Mouse (Mus musculus) heart, embryonic 16.5 days (tissue): ENCODE results near the gene Unc45b. TPM values are rescaled to one million over a fixed set of nuclear protein-coding genes. Genes with fewer than 3 reads are reported as not detected.

Experiments
- ATAC-seq: fragments of 200-750 bp; cut with Nextera tagmentation; replicated peaks from 2 replicates; pipeline ENCODE4 v1.8.0; 2017; ENCODE audit warnings: moderate number of reproducible peaks; ENCODE audit not compliant: insufficient read depth, low FRiP score; ENCODE audit errors: extremely low read depth
- H3K27ac ChIP-seq: fragments of 300-500 bp; sonication (generic); 2 replicates; pipeline ENCODE4 v1.5.1; 2014; ENCODE audit warnings: mild to moderate bottlenecking, low read length, control low read depth, moderate library complexity
- H3K27me3 ChIP-seq: fragments of 300-500 bp; sonication (generic); 2 replicates; pipeline ENCODE4 v1.6.1; 2014; ENCODE audit warnings: low read length, mixed read lengths; ENCODE audit not compliant: control insufficient read depth, insufficient read depth
- H3K36me3 ChIP-seq: fragments of 300-500 bp; sonication (generic); 2 replicates; pipeline ENCODE4 v1.6.1; 2014; ENCODE audit not compliant: control insufficient read depth, insufficient read depth
- H3K4me1 ChIP-seq: fragments of 300-500 bp; sonication (generic); 2 replicates; pipeline ENCODE4 v1.6.1; 2014; ENCODE audit warnings: low read length, mixed read lengths; ENCODE audit not compliant: control insufficient read depth, insufficient read depth
- H3K4me2 ChIP-seq: fragments of 300-500 bp; sonication (generic); 2 replicates; pipeline ENCODE4 v1.6.1; 2014; ENCODE audit warnings: low read depth, mild to moderate bottlenecking, control low read depth, low read length
- H3K4me3 ChIP-seq: fragments of 300-500 bp; sonication (generic); 2 replicates; pipeline ENCODE4 v1.5.1; 2014; ENCODE audit warnings: mild to moderate bottlenecking, control low read depth, low read length
- H3K9ac ChIP-seq: fragments of 300-500 bp; sonication (generic); 2 replicates; pipeline ENCODE4 v1.6.1; 2014; ENCODE audit warnings: low read length, control low read depth
- H3K9me3 ChIP-seq: fragments of 300-500 bp; sonication (generic); replicated peaks from 2 replicates; pipeline ENCODE4 v1.6.1; 2016; ENCODE audit warnings: low read length; ENCODE audit not compliant: control insufficient read depth
- WGBS: fragments of 180-500 bp; shearing (Covaris S2); extraction: QIAGEN DNeasy Blood & Tissue Kit; methylation state at CpG from one replicate; pipeline ENCODE4 v1.1.7; 2014; 5-methylcytosine and 5-hydroxymethylcytosine counted together
- polyA plus RNA-seq: library from polyadenylated mRNA; unstranded; fragments of >200 nt; fragmentation: Nextera tagmentation; extraction: Ambion mirVana; gene quantifications from 2 replicates; pipeline ENCODE4 v1.2.1, GENCODE M21; 2015

Unc45b gene
- polyA plus RNA-seq, 1 experiment from 2014 or later, result 188 TPM

- Histone ChIP-seq H3K4me1 (peaks cover 12% of the 10 kb centered on the region), H3K27me3 (0 out of 2 replicates have a peak, but pooled peaks cover 2% of the 10 kb centered on the region), H3K36me3 (no peaks in the 10 kb centered on the region; the same call in 1 of the 2 replicates), H3K27ac (no peak overlapping the region), H3K9me3 (no peaks in the 10 kb centered on the region), H3K4me3 (no peak overlapping the region), H3K9ac (peak overlapping the region; percentile 3; the same call in 1 of the 2 replicates), H3K4me2 (peak overlapping the region; percentile 28; the same call in 1 of the 2 replicates)
- ATAC-seq, result no peak
- WGBS, result 46% methylated on average over 10 of the region's 10 CpGs
Measured at GRCm38 (mm10) chr11:82888491-82888946, 21.8 kb upstream of the Unc45b start.

- Histone ChIP-seq H3K27ac (peak overlapping the region; percentile 34), H3K36me3 (no peaks in the 10 kb centered on the region; the same call in 1 of the 2 replicates), H3K4me3 (peak overlapping the region; percentile 83), H3K27me3 (0 out of 2 replicates have a peak, but pooled peaks cover 2% of the 10 kb centered on the region), H3K9me3 (no peaks in the 10 kb centered on the region), H3K4me2 (peak overlapping the region; percentile 95), H3K9ac (peak overlapping the region; percentile 74), H3K4me1 (peaks cover 12% of the 10 kb centered on the region)
- ATAC-seq, result peak; percentile 43
- WGBS, result 3% methylated on average over 31 of the region's 31 CpGs
Measured at GRCm38 (mm10) chr11:82889524-82890341, 20.6 kb upstream of the Unc45b start.

DNA sequence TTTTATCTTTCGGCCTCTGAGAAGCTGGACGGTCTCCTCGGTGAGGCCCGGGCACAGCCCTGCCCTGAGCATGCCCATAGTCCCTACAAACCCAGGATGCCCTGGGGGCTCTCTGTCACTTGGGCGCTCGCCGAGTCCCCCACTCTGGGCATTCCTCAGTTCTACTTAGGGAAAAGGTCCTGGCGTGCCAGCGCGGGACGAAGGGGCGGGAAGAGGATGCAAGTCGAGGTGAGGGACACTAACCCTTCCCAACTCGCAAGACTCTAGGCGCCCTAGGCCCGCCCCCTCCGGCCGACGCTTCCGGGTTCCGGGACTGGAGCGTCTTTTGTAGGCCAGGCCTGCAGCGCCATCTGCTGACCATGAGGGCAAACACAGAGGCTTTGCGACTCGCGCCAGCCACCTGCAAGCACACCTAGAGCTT is 20.0 kb upstream of the Unc45b start, which contains the start of gene Rad51d:
Gene Rad51d (minus strand): TSS at position 273 of the 421 bp plus-strand sequence.
- no peaks in the 10 kb centered on the region; the same call in 1 of the 2 replicates for H3K36me3 ChIP-seq
- H3K27ac ChIP-seq, result peak within 1 kb of the TSS; percentile 34
- peaks cover 12% of the 10 kb centered on the region for H3K4me1 ChIP-seq
- peak within 1 kb of the TSS; percentile 83 for H3K4me3 ChIP-seq
- under 1% methylated on average over 25 of the region's 26 CpGs for WGBS
- no peaks in the 10 kb centered on the region for H3K9me3 ChIP-seq
- peak within 1 kb of the TSS; percentile 74 for H3K9ac ChIP-seq
- peak; percentile 92 for ATAC-seq
- 0 out of 2 replicates have a peak, but pooled peaks cover 2% of the 10 kb centered on the region for H3K27me3 ChIP-seq
- peak within 1 kb of the TSS; percentile 95 for H3K4me2 ChIP-seq

DNA sequence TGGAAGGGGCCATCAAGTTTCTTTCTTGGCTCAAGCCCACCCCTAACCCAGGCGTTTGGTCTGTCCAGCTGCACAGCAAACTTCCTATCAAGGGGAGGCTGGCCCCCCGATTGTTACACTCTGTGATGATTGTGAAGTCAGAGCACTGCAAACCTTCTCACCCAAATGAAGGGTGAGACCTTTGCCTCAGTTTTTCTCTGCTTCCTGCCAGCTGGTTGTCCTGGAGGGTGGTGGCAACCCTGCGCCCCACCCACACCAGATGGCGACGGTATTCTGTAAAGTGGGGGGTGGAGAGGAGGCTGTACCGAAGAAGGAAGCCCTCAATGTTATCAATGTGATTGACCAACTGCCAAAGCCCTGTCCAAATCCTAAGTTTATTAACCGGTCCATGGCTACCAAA is 18.4 kb upstream of the Unc45b start, which contains the start of gene Fndc8:
Gene Fndc8 (plus strand): TSS at position 189 of the 400 bp plus-strand sequence.
- 40% methylated on average over 7 of the region's 7 CpGs for WGBS
- H3K27ac ChIP-seq, result no peak within 1 kb of the TSS
- no peak within 1 kb of the TSS for H3K9ac ChIP-seq
- H3K9me3 ChIP-seq, result no peaks in the 10 kb centered on the region
- H3K4me3 ChIP-seq, result no peak within 1 kb of the TSS
- 0 out of 2 replicates have a peak, but pooled peaks cover 2% of the 10 kb centered on the region for H3K27me3 ChIP-seq
- no peaks in the 10 kb centered on the region for H3K36me3 ChIP-seq
- H3K4me2 ChIP-seq, result no peak within 1 kb of the TSS
- peaks cover 12% of the 10 kb centered on the region for H3K4me1 ChIP-seq
- no peak for ATAC-seq

DNA sequence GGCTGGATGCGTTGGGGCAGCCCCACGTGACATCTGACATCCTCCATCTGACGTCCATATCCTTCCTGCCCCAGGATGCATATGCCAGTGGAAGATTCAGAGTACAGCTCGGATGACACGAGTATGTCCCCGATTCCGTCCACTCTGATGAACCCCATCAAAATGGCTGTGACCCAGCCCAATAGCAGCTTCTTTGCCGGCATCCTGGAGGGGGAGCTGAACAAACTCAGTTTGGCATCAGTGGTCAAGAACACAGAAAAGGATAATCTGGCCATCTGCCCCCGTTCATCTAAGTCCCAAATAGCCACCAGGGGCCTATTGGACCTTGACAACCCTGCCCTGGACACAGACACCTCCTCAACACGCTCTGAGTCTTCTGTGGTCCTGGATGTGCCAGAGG is 12.9 kb upstream of the Unc45b start:
- H3K9me3 ChIP-seq, result no peaks in the 10 kb centered on the region
- no peak overlapping the region for H3K9ac ChIP-seq
- no peaks in the 10 kb centered on the region for H3K27me3 ChIP-seq
- H3K36me3 ChIP-seq, result peaks cover 19% of the 10 kb centered on the region
- no peaks in the 10 kb centered on the region for H3K4me1 ChIP-seq
- H3K4me2 ChIP-seq, result no peak overlapping the region
- no peak overlapping the region for H3K27ac ChIP-seq
- WGBS, result 77% methylated on average over 10 of the region's 10 CpGs
- no peak overlapping the region for H3K4me3 ChIP-seq
- ATAC-seq, result no peak

- Histone ChIP-seq H3K9ac (no peak overlapping the region), H3K27me3 (no peaks in the 10 kb centered on the region), H3K4me2 (no peak overlapping the region), H3K27ac (no peak overlapping the region), H3K9me3 (no peaks in the 10 kb centered on the region), H3K4me1 (no peaks in the 10 kb centered on the region), H3K36me3 (peaks cover 35% of the 10 kb centered on the region), H3K4me3 (no peak overlapping the region)
- no peak for ATAC-seq
- WGBS, result 89% methylated on average over 5 of the region's 5 CpGs
Measured at GRCm38 (mm10) chr11:82899720-82900119, 10.6 kb upstream of the Unc45b start.

- H3K9me3 ChIP-seq, result no peaks in the 10 kb centered on the region
- ATAC-seq, result no peak
- no peak overlapping the region for H3K4me2 ChIP-seq
- H3K27me3 ChIP-seq, result no peaks in the 10 kb centered on the region
- H3K4me1 ChIP-seq, result no peaks in the 10 kb centered on the region
- H3K4me3 ChIP-seq, result no peak overlapping the region
- no peak overlapping the region for H3K27ac ChIP-seq
- WGBS, result 90% methylated on average over 20 of the region's 20 CpGs
- no peak overlapping the region for H3K9ac ChIP-seq
- H3K36me3 ChIP-seq, result peaks cover 42% of the 10 kb centered on the region
Measured at GRCm38 (mm10) chr11:82901606-82902310, 8.6 kb upstream of the Unc45b start.

GRCm38 (mm10) chr11:82904952-82905351 is 5.4 kb upstream of the Unc45b start:
- no peak for ATAC-seq
- peaks cover 42% of the 10 kb centered on the region for H3K36me3 ChIP-seq
- H3K9ac ChIP-seq, result no peak overlapping the region
- peaks cover 15% of the 10 kb centered on the region for H3K4me1 ChIP-seq
- no peak overlapping the region for H3K4me3 ChIP-seq
- no peak overlapping the region for H3K4me2 ChIP-seq
- 54% methylated on average over 8 of the region's 8 CpGs for WGBS
- H3K27ac ChIP-seq, result no peak overlapping the region
- no peaks in the 10 kb centered on the region for H3K9me3 ChIP-seq
- H3K27me3 ChIP-seq, result no peaks in the 10 kb centered on the region
